Mouse (Mus musculus) midbrain, postnatal 0 days (tissue): ENCODE results near the gene Fahd1. TPM values are rescaled to one million over a fixed set of nuclear protein-coding genes. Genes with fewer than 3 reads are reported as not detected.

Experiments
- ATAC-seq: fragments of 200-750 bp; cut with Nextera tagmentation; 2 replicates; pipeline ENCODE4 v1.8.0; 2017; ENCODE audit warnings: moderate number of reproducible peaks, mild to moderate bottlenecking, moderate TSS enrichment, moderate library complexity; ENCODE audit not compliant: low FRiP score
- DNase-seq: peaks from one replicate; pipeline ENCODE4 v3.0.0-alpha.2; 2015; ENCODE audit warnings: low spot score
- H3K27ac ChIP-seq: fragments of 300-500 bp; sonication (generic); 2 replicates; pipeline ENCODE4 v1.5.1; 2014; ENCODE audit warnings: low read depth, mild to moderate bottlenecking, low read length, mixed read lengths
- H3K27me3 ChIP-seq: fragments of 300-500 bp; sonication (generic); 2 replicates; pipeline ENCODE4 v1.6.1; 2014; ENCODE audit warnings: low read length, control low read depth, mixed read lengths; ENCODE audit not compliant: insufficient read depth
- H3K36me3 ChIP-seq: fragments of 300-500 bp; sonication (generic); 2 replicates; pipeline ENCODE4 v1.6.1; 2014; ENCODE audit warnings: low read length, control low read depth, mixed read lengths; ENCODE audit not compliant: insufficient read depth
- H3K4me1 ChIP-seq: fragments of 300-500 bp; sonication (generic); 2 replicates; pipeline ENCODE4 v1.6.1; 2014; ENCODE audit warnings: mild to moderate bottlenecking, control low read depth, antibody characterized with exemption, low read length, mixed read lengths; ENCODE audit not compliant: insufficient read depth
- H3K4me2 ChIP-seq: fragments of 300-500 bp; sonication (generic); 2 replicates; pipeline ENCODE4 v1.6.1; 2014; ENCODE audit warnings: low read depth, mild to moderate bottlenecking, low read length, mixed read lengths; ENCODE audit not compliant: poor library complexity, severe bottlenecking
- H3K4me3 ChIP-seq: fragments of 300-500 bp; sonication (generic); 2 replicates; pipeline ENCODE4 v1.5.1; 2014; ENCODE audit warnings: low read depth, mild to moderate bottlenecking, low read length, moderate library complexity
- H3K9ac ChIP-seq: fragments of 300-500 bp; sonication (generic); replicated peaks from 2 replicates; pipeline ENCODE4 v1.6.1; 2014; ENCODE audit warnings: mild to moderate bottlenecking, low read length, moderate library complexity, mixed read lengths; ENCODE audit not compliant: poor library complexity, severe bottlenecking
- H3K9me3 ChIP-seq: fragments of 300-500 bp; sonication (generic); 2 replicates; pipeline ENCODE4 v1.6.1; 2016; ENCODE audit warnings: low read length, control low read depth
- CTCF ChIP-seq: IDR thresholded peaks from 2 replicates; pipeline ENCODE4 v1.5.1; 2016; ENCODE audit warnings: antibody characterized with exemption, mild to moderate bottlenecking
- WGBS: fragments of 180-500 bp; shearing (Covaris S2); extraction: QIAGEN DNeasy Blood & Tissue Kit; methylation state at CpG from one replicate; pipeline ENCODE4 v1.1.7; 2014; 5-methylcytosine and 5-hydroxymethylcytosine counted together
- polyA plus RNA-seq: library from polyadenylated mRNA; unstranded; fragments of >200 nt; fragmentation: Nextera tagmentation; extraction: Ambion mirVana; gene quantifications from 2 replicates; pipeline ENCODE4 v1.2.1, GENCODE M21; 2015
- total RNA-seq: library from RNA; depleted of rRNA; stranded (reverse); fragments of >200 nt; gene quantifications from 2 replicates; pipeline ENCODE4 v1.2.3, GENCODE M21; 2014

Gene Fahd1
- total and polyA plus RNA-seq, 2 experiments from 2014 or later = 11.7 to 18.2 TPM

DNA sequence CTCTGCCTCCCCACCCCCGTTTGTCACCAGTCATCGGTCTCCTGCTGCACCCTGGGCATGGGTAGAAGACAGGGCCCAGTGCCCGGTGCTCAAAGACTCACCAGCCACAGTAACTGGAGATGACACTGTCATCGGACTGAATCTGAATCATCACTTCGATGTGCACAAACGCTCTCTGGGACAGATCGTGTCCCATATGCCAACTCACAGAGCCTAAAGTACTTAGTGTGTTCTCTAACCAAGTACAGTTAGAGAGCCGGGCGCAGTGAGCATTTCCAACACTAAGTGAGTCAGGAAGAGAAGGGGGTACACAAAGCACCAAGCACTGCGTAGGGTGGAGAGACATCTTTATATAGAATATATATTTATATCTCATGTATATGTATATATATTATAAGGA, 17.8 kb upstream of the Fahd1 start:
- WGBS = 91% methylated on average over 10 of the region's 10 CpGs
- no peak for DNase-seq
- no peaks in the 10 kb centered on the region for H3K4me1 ChIP-seq
- H3K4me2 ChIP-seq = no peak overlapping the region
- H3K36me3 ChIP-seq = peaks cover 40% of the 10 kb centered on the region
- no peak overlapping the region for H3K4me3 ChIP-seq
- no peak overlapping the region for H3K27ac ChIP-seq
- ATAC-seq = no peak
- no peaks in the 10 kb centered on the region for H3K27me3 ChIP-seq
- no peak overlapping the region for H3K9ac ChIP-seq
- no peak for TF ChIP-seq CTCF
- H3K9me3 ChIP-seq = no peaks in the 10 kb centered on the region

GRCm38 (mm10) chr17:24865776-24866175, 15.6 kb upstream of the Fahd1 start, which contains the start of gene Igfals:
Gene Igfals, plus strand, starts transcription at chr17:24865997.
- no peaks in the 10 kb centered on the region for H3K27me3 ChIP-seq
- no peaks in the 10 kb centered on the region for H3K9me3 ChIP-seq
- DNase-seq (no peak), ATAC-seq (no peak)
- H3K4me3 ChIP-seq = no peak within 1 kb of the TSS
- 85% methylated on average over 8 of the region's 8 CpGs for WGBS
- no peak within 1 kb of the TSS for H3K27ac ChIP-seq
- peaks cover 51% of the 10 kb centered on the region for H3K36me3 ChIP-seq
- H3K4me2 ChIP-seq = no peak within 1 kb of the TSS
- no peaks in the 10 kb centered on the region for H3K4me1 ChIP-seq
- TF ChIP-seq CTCF = no peak
- H3K9ac ChIP-seq = no peak within 1 kb of the TSS

- Histone ChIP-seq H3K4me2 (no peak overlapping the region), H3K27me3 (no peaks in the 10 kb centered on the region), H3K36me3 (peaks cover 55% of the 10 kb centered on the region), H3K4me1 (no peaks in the 10 kb centered on the region), H3K9ac (no peak overlapping the region), H3K4me3 (no peak overlapping the region), H3K9me3 (no peaks in the 10 kb centered on the region), H3K27ac (no peak overlapping the region)
- WGBS = 97% methylated on average over 3 of the region's 3 CpGs
- no peak for DNase-seq
- TF ChIP-seq CTCF = no peak
- ATAC-seq = no peak
These were observed 11.6 kb upstream of the Fahd1 start for GRCm38 (mm10) chr17:24861785-24862184.

DNA sequence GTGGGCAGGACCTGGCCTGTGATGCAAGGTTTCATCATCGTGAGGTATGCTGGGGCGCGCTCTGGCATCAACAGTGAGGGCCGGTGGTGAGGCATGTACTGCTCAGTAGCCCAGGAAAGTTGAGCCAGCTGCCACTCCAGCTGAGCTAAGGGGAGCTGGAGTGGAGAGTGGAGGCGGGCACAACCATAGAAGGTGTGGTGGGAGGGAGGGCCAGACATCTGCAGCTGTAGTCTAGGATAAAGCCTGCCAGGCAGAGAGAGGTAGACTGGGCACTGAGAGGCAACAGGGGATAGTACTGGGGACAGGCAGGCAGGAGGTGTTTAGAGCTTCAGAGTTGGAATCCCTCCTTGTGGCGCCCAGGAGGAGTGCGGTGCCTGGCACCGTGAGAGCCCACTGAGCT, 9.9 kb upstream of the Fahd1 start:
- H3K36me3 ChIP-seq = peaks cover 55% of the 10 kb centered on the region
- no peaks in the 10 kb centered on the region for H3K4me1 ChIP-seq
- H3K27me3 ChIP-seq = no peaks in the 10 kb centered on the region
- no peak overlapping the region for H3K4me2 ChIP-seq
- no peak overlapping the region for H3K27ac ChIP-seq
- H3K4me3 ChIP-seq = no peak overlapping the region
- H3K9me3 ChIP-seq = no peaks in the 10 kb centered on the region
- DNase-seq (no peak), ATAC-seq (no peak)
- no peak for TF ChIP-seq CTCF
- H3K9ac ChIP-seq = 0 out of 2 replicates have a peak overlapping the region, but pooled peaks have one; percentile 8
- WGBS = 91% methylated on average over 8 of the region's 8 CpGs

DNA sequence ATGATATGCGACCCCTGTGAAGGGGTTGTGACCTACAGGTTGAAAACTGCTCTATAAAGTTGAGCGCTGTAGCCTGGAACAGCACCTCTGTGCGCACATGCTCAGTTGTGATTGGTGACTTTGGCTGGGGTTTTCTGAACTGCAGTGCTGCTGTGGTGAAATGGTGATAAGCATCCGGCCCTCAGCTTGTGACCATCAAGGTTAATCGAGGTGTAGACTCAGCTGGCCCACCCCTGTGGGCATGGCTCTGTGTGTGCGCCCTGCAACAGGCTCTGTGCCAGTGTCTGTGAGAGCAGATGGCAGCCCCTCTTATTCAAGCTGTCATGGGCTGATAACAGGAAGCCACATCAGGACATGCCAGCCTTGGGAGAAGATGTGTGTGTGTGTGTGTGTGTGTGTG, 8.8 kb upstream of the Fahd1 start:
- no peak overlapping the region for H3K4me3 ChIP-seq
- H3K27ac ChIP-seq = no peak overlapping the region
- WGBS = 84% methylated on average over 6 of the region's 6 CpGs
- TF ChIP-seq CTCF = no peak
- no peaks in the 10 kb centered on the region for H3K4me1 ChIP-seq
- DNase-seq = peak; percentile 50
- H3K36me3 ChIP-seq = peaks cover 44% of the 10 kb centered on the region
- no peak for ATAC-seq
- H3K9ac ChIP-seq = no peak overlapping the region
- no peak overlapping the region for H3K4me2 ChIP-seq
- H3K27me3 ChIP-seq = no peaks in the 10 kb centered on the region
- no peaks in the 10 kb centered on the region for H3K9me3 ChIP-seq

- no peak for TF ChIP-seq CTCF
- H3K4me1 ChIP-seq = no peaks in the 10 kb centered on the region
These were observed 7.8 kb upstream of the Fahd1 start for GRCm38 (mm10) chr17:24857831-24858470.

More at GRCm38 (mm10) chr17:24857831-24858470, 7.8 kb upstream of the Fahd1 start:
- DNase-seq (no peak), ATAC-seq (no peak)
- no peak overlapping the region for H3K27ac ChIP-seq
- H3K4me3 ChIP-seq = no peak overlapping the region
- peaks cover 42% of the 10 kb centered on the region for H3K36me3 ChIP-seq
- no peak overlapping the region for H3K9ac ChIP-seq
- H3K4me2 ChIP-seq = no peak overlapping the region
- WGBS = 84% methylated on average over 8 of the region's 8 CpGs
- H3K9me3 ChIP-seq = no peaks in the 10 kb centered on the region
- H3K27me3 ChIP-seq = no peaks in the 10 kb centered on the region
